Mouse (Mus musculus): Measurements from ENCODE around the gene Ankk1. TPM values are rescaled to one million over a fixed set of nuclear protein-coding genes. Genes with fewer than 3 reads are reported as not detected.
A peak's percentile ranks its signal among the peaks of the same experiment; 100 is the strongest.

The Ankk1 gene
- total and polyA plus RNA-seq, 3 experiments: 0.13 to 0.52 (median 0.36) TPM

DNA sequence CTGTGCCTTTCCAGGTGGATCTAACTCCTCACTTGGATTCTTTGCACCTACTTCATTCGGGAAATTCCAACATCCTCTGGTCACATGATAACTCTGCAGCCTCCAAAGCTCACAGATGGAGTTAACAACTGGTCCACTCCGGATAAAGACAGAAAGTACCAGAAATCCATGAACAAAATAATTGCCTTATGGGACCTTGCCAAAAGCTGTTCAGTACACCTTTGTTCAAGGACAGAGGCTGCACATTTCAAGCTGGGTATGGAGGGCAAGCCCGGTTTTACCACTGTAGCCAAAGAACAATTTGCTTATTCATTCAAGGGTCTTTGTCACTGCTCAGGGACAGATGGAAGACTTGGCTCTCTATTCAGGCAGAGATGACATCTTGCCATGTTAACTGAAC is 15.8 kb upstream of the Ankk1 start:
- H3K4me1 ChIP-seq (ENCODE audit: control insufficient read depth in 1 of 2, insufficient read depth in 2 of 2): 0 out of 4 replicates have a peak, but pooled peaks cover 0 to 4% of the 10 kb centered on the region in 2 experiments
- H3K9ac ChIP-seq (ENCODE audit: insufficient read depth, low read depth): no peak overlapping the region
- no peaks in the 10 kb centered on the region for H3K27me3 ChIP-seq (replicated peaks)
- dilution Hi-C loops (cut with MboI; ENCODE audit: extremely low pct_ligation_motif_present, extremely low pct_unique_long_range_greater_than_20kb, low sequenced_read_pairs) (no loop called here), in situ Hi-C loops (cut with MboI; ENCODE audit: low pct_ligation_motif_present, low pct_unique_long_range_greater_than_20kb, low sequenced_read_pairs) (no loop called here)
- no peaks in the 10 kb centered on the region for H3K9me3 ChIP-seq (replicated peaks; ENCODE audit: low read length)
- no peaks in the 10 kb centered on the region for H3K79me2 ChIP-seq (replicated peaks; ENCODE audit: control insufficient read depth, extremely low read depth, insufficient read depth, poor library complexity, severe bottlenecking)
- no peaks in the 10 kb centered on the region for H3K36me3 ChIP-seq (replicated peaks in 1 of 2; ENCODE audit: control insufficient read depth in 1 of 2, insufficient read depth in 1 of 2, low read length in 1 of 2)
- TF ChIP-seq ELF1 (IDR thresholded peaks at IDR 0.05; ENCODE audit: low read depth, low read length): no peak
- no peak for TF ChIP-seq RCOR1 (conservative IDR thresholded peaks at IDR 0.05; ENCODE audit: low read depth, low read length)
- TF ChIP-seq MYC (IDR thresholded peaks at IDR 0.05; ENCODE audit: low read depth, low read length): no peak
- TF ChIP-seq MAFK (IDR thresholded peaks at IDR 0.05; ENCODE audit: insufficient replicate concordance, low read length): no peak
- no peak for TF ChIP-seq ZC3H11A (IDR thresholded peaks at IDR 0.05; ENCODE audit: low read depth, low read length)
- TF ChIP-seq NELFE (IDR thresholded peaks at IDR 0.05; ENCODE audit: low read depth, low read length): no peak
- no peak for TF ChIP-seq TBP (conservative IDR thresholded peaks at IDR 0.05; ENCODE audit: low read depth, low read length)
- no peak for TF ChIP-seq NRF1 (IDR thresholded peaks at IDR 0.05; ENCODE audit: low read depth, low read length)
- no peak for TF ChIP-seq BHLHE40 (IDR thresholded peaks at IDR 0.05; ENCODE audit: low read depth, low read length)
- TF ChIP-seq E2F4 (IDR thresholded peaks at IDR 0.05; ENCODE audit: insufficient replicate concordance, low read depth, low read length): no peak
- no peak for TF ChIP-seq RAD21 (IDR thresholded peaks at IDR 0.05; ENCODE audit: low read depth, low read length)
- TF ChIP-seq USF2 (conservative IDR thresholded peaks at IDR 0.05; ENCODE audit: low read depth, low read length): no peak
- no peak for TF ChIP-seq MEF2A (IDR thresholded peaks at IDR 0.05; ENCODE audit: borderline replicate concordance, low read depth, low read length)
- TF ChIP-seq POLR2AphosphoS2 (IDR thresholded peaks at IDR 0.05; ENCODE audit: low read depth, low read length): no peak
- no peak for TF ChIP-seq IRF4 (IDR thresholded peaks at IDR 0.05; ENCODE audit: low read depth, low read length)
- no peak overlapping the region for H3K4me2 ChIP-seq (ENCODE audit: insufficient read depth, low read depth, poor library complexity, severe bottlenecking)
- no peak overlapping the region for H3K27ac ChIP-seq (ENCODE audit: insufficient read depth, low read depth)
- DNase-seq (ENCODE audit: extremely low read depth): no peak
- H3K4me3 ChIP-seq (replicated peaks in 1 of 3; ENCODE audit: low read depth in 2 of 3, low read length in 2 of 3, poor library complexity in 1 of 3): no peak overlapping the region

DNA sequence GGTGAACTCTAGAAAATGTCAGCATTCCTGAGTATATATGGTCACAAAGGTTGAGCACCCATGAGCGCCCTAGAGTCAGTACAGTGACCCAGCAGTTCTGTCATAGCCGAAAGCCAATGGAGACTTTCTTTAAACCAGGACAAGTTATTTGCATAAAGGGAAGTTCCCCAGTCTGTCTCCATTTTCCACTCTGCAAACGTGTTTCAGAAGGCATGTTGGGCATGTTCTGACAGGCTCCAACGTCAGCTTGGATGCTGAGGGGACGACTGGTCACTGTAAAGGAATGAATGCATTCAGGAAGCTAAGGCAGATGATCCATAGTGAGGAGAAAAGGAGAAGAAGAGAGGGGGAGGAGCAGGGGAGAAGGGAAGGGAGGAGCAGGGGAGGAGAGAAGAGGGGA is 657 bp upstream of the Ankk1 start:
- 0 out of 2 replicates have a peak, but pooled peaks have one; percentile 68 for TF ChIP-seq CHD2 (IDR thresholded peaks at IDR 0.05; ENCODE audit: low read length)
- peak; percentile 79 for TF ChIP-seq IRF4 (IDR thresholded peaks at IDR 0.05; ENCODE audit: low read depth, low read length)
- peak; percentile 82 for TF ChIP-seq ETS1 (conservative IDR thresholded peaks at IDR 0.05; ENCODE audit: low read depth, low read length)
- TF ChIP-seq E2F4 (IDR thresholded peaks at IDR 0.05; ENCODE audit: insufficient replicate concordance, low read depth, low read length): no peak
- TF ChIP-seq POLR2A (IDR thresholded peaks at IDR 0.05; ENCODE audit: low read depth, low read length): peak; percentile 29; the same call in 1 of the 2 replicates
- no peak for TF ChIP-seq UBTF (IDR thresholded peaks at IDR 0.05; ENCODE audit: low read depth, low read length)
- peak; percentile 99 for TF ChIP-seq CHD1 (IDR thresholded peaks at IDR 0.05; ENCODE audit: low read depth, low read length)
- TF ChIP-seq SIN3A (IDR thresholded peaks at IDR 0.05; ENCODE audit: low read length): peak; percentile 76
- peak; percentile 59; the same call in 1 of the 2 replicates for TF ChIP-seq MXI1 (IDR thresholded peaks at IDR 0.05; ENCODE audit: low read depth, low read length)
- TF ChIP-seq MAZ (IDR thresholded peaks at IDR 0.05; ENCODE audit: low read depth, low read length): peak; percentile 82
- TF ChIP-seq BHLHE40 (IDR thresholded peaks at IDR 0.05; ENCODE audit: low read depth, low read length): peak; percentile 86
- TF ChIP-seq TCF12 (IDR thresholded peaks at IDR 0.05; ENCODE audit: low read depth, low read length): peak; percentile 51
- no peak for TF ChIP-seq ZC3H11A (IDR thresholded peaks at IDR 0.05; ENCODE audit: low read depth, low read length)
- peak; percentile 55 for TF ChIP-seq NELFE (IDR thresholded peaks at IDR 0.05; ENCODE audit: low read depth, low read length)
- TF ChIP-seq MEF2A (IDR thresholded peaks at IDR 0.05; ENCODE audit: borderline replicate concordance, low read depth, low read length): peak; percentile 78
- TF ChIP-seq CTCF (conservative IDR thresholded peaks at IDR 0.05 in 1 of 2, IDR thresholded peaks at IDR 0.05 in 1 of 2; ENCODE audit: low read depth in 2 of 2, low read length in 2 of 2): no peak
- TF ChIP-seq MAX (IDR thresholded peaks at IDR 0.05; ENCODE audit: low read length): peak; percentile 68
- peak; percentile 55; the same call in 1 of the 2 replicates for TF ChIP-seq JUND (conservative IDR thresholded peaks at IDR 0.05; ENCODE audit: low read depth, low read length)
- peak; percentile 82 for TF ChIP-seq MYC (IDR thresholded peaks at IDR 0.05; ENCODE audit: low read depth, low read length)
- TF ChIP-seq TBP (conservative IDR thresholded peaks at IDR 0.05; ENCODE audit: low read depth, low read length): no peak
- peak; percentile 93 for TF ChIP-seq EP300 (IDR thresholded peaks at IDR 0.05; ENCODE audit: low read length)
- 0 out of 2 replicates have a peak, but pooled peaks have one; percentile 35 for TF ChIP-seq KAT2A (IDR thresholded peaks at IDR 0.05; ENCODE audit: insufficient replicate concordance, low read length)
- TF ChIP-seq ZNF384 (IDR thresholded peaks at IDR 0.05; ENCODE audit: low read depth, low read length): no peak
- TF ChIP-seq MAFK (IDR thresholded peaks at IDR 0.05; ENCODE audit: insufficient replicate concordance, low read length): peak; percentile 69
- TF ChIP-seq RCOR1 (conservative IDR thresholded peaks at IDR 0.05; ENCODE audit: low read depth, low read length): peak; percentile 91
- peak; percentile 51 for TF ChIP-seq ELF1 (IDR thresholded peaks at IDR 0.05; ENCODE audit: low read depth, low read length)
- in situ Hi-C loops (cut with MboI; ENCODE audit: low pct_ligation_motif_present, low pct_unique_long_range_greater_than_20kb, low sequenced_read_pairs) (no loop called here), dilution Hi-C loops (cut with MboI; ENCODE audit: extremely low pct_ligation_motif_present, extremely low pct_unique_long_range_greater_than_20kb, low sequenced_read_pairs) (no loop called here)
- Histone ChIP-seq H3K4me2 (ENCODE audit: insufficient read depth, low read depth, poor library complexity, severe bottlenecking) (peak overlapping the region; percentile 41), H3K36me3 (replicated peaks in 1 of 2; ENCODE audit: control insufficient read depth in 1 of 2, insufficient read depth in 1 of 2, low read length in 1 of 2) (no peaks in the 10 kb centered on the region), H3K27me3 (replicated peaks) (no peaks in the 10 kb centered on the region), H3K79me2 (replicated peaks; ENCODE audit: control insufficient read depth, extremely low read depth, insufficient read depth, poor library complexity, severe bottlenecking) (no peaks in the 10 kb centered on the region), H3K4me3 (replicated peaks in 1 of 3; ENCODE audit: low read depth in 2 of 3, low read length in 2 of 3, poor library complexity in 1 of 3) (no peak overlapping the region), H3K9ac (ENCODE audit: insufficient read depth, low read depth) (no peak overlapping the region), H3K9me3 (replicated peaks; ENCODE audit: low read length) (no peaks in the 10 kb centered on the region), H3K27ac (ENCODE audit: insufficient read depth, low read depth) (peak overlapping the region; percentile 38), H3K4me1 (ENCODE audit: control insufficient read depth in 1 of 2, insufficient read depth in 2 of 2) (peaks cover 22 to 75% of the 10 kb centered on the region in 2 experiments)
- peak; percentile 88 for DNase-seq (ENCODE audit: extremely low read depth)

Data from CH12.LX (cell line).